Mouse (Mus musculus) neural tube, embryonic 14.5 days (tissue): ENCODE data around the gene Samd7. TPM values are rescaled to one million over a fixed set of nuclear protein-coding genes. Genes with fewer than 3 reads are reported as not detected.

ENCODE experiments used
- ATAC-seq: fragments of 200-750 bp; cut with Nextera tagmentation; 2 replicates; pipeline ENCODE4 v1.8.0; 2017; ENCODE audit warnings: low read depth, mild to moderate bottlenecking, moderate TSS enrichment, moderate library complexity
- H3K27ac ChIP-seq: fragments of 300-500 bp; sonication (generic); 2 replicates; pipeline ENCODE4 v1.5.1; 2014; ENCODE audit warnings: low read depth, mild to moderate bottlenecking, control low read depth, low read length, moderate library complexity, mixed read lengths
- H3K27me3 ChIP-seq: fragments of 300-500 bp; sonication (generic); 2 replicates; pipeline ENCODE4 v1.6.1; 2014; ENCODE audit warnings: low read length; ENCODE audit not compliant: control insufficient read depth, insufficient read depth
- H3K36me3 ChIP-seq: fragments of 300-500 bp; sonication (generic); 2 replicates; pipeline ENCODE4 v1.6.1; 2014; ENCODE audit warnings: low read length, mixed read lengths; ENCODE audit not compliant: control insufficient read depth, insufficient read depth
- H3K4me1 ChIP-seq: fragments of 300-500 bp; sonication (generic); 2 replicates; pipeline ENCODE4 v1.6.1; 2014; ENCODE audit warnings: low read length; ENCODE audit not compliant: control insufficient read depth, insufficient read depth
- H3K4me2 ChIP-seq: fragments of 300-500 bp; sonication (generic); 2 replicates; pipeline ENCODE4 v1.6.1; 2014; ENCODE audit warnings: mild to moderate bottlenecking, low read depth, low read length, control low read depth
- H3K4me3 ChIP-seq: fragments of 300-500 bp; sonication (generic); 2 replicates; pipeline ENCODE4 v1.5.1; 2014; ENCODE audit warnings: low read depth, low read length, control low read depth, mixed read lengths
- H3K9ac ChIP-seq: fragments of 300-500 bp; sonication (generic); replicated peaks from 2 replicates; pipeline ENCODE4 v1.6.1; 2014; ENCODE audit warnings: low read depth, mild to moderate bottlenecking, control low read depth, low read length, mixed read lengths
- H3K9me3 ChIP-seq: fragments of 300-500 bp; sonication (generic); 2 replicates; pipeline ENCODE4 v1.6.1; 2016; ENCODE audit warnings: low read length; ENCODE audit not compliant: control insufficient read depth
- WGBS: fragments of 180-500 bp; shearing (Covaris S2); extraction: QIAGEN DNeasy Blood & Tissue Kit; methylation state at CpG from one replicate; pipeline ENCODE4 v1.1.7; 2014; 5-methylcytosine and 5-hydroxymethylcytosine counted together
- polyA plus RNA-seq: library from polyadenylated mRNA; unstranded; fragments of >200 nt; fragmentation: Nextera tagmentation; extraction: Ambion mirVana; gene quantifications from 2 replicates; pipeline ENCODE4 v1.2.1, GENCODE M21; 2014

The Samd7 gene
- polyA plus RNA-seq, 1 experiment from 2014 or later: not detected

DNA sequence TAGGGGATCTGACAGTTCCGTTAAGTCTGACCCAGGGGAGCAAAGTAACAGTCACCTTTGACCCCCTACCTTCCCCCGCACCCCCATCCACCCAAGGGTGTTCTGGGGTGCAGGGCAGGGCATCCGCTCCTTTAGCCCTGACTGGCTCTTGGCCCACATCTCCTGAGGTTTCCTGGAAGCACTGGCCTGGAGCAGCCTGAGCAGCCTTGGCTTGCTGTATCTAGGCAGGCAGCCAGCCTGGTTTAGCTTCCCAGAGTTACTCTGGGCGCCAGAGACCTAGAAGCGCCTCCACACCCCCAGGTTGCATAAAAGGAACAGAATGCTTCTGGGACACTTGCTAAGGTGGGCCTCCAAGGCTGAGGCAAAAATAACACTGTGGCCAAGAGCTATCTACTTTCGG is 4.8 kb upstream of the Samd7 start:
- H3K4me2 ChIP-seq: no peak overlapping the region
- H3K4me3 ChIP-seq: no peak overlapping the region
- H3K4me1 ChIP-seq: peaks cover 5% of the 10 kb centered on the region; the same call in 1 of the 2 replicates
- H3K36me3 ChIP-seq: no peaks in the 10 kb centered on the region
- no peak overlapping the region for H3K9ac ChIP-seq
- H3K27ac ChIP-seq: no peak overlapping the region
- no peaks in the 10 kb centered on the region for H3K27me3 ChIP-seq
- WGBS: 86% methylated on average over 6 of the region's 6 CpGs
- H3K9me3 ChIP-seq: no peaks in the 10 kb centered on the region
- ATAC-seq: no peak

- ATAC-seq: no peak
- no peak overlapping the region for H3K4me2 ChIP-seq
- no peak overlapping the region for H3K9ac ChIP-seq
- no peaks in the 10 kb centered on the region for H3K9me3 ChIP-seq
- no peak overlapping the region for H3K27ac ChIP-seq
- H3K36me3 ChIP-seq: no peaks in the 10 kb centered on the region
- WGBS: 89% methylated on average over 7 of the region's 7 CpGs
- no peak overlapping the region for H3K4me3 ChIP-seq
- no peaks in the 10 kb centered on the region for H3K27me3 ChIP-seq
- no peaks in the 10 kb centered on the region for H3K4me1 ChIP-seq
Measured at GRCm38 (mm10) chr3:30742891-30743290, 3.2 kb upstream of the Samd7 start.

DNA sequence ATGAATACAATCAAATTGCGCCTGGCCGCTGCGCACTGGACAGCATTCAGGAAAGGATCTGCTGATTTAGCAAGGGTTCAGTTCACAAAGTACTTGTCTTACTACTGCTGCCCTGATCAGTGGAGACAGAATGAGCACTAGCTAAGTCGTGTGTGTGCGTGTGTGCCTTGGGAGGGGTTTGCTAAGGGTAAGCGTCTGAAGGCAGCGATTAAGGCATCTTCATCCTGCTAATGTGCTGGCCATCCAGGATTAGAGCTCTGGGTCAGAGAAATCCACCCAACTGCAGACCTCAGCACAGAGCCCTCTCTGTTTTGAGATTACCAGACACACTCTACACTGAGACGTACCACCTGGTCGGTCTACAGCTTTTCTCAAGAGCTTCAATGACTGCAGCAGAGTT is 2.2 kb downstream of the Samd7 start:
- ATAC-seq: no peak

DNA sequence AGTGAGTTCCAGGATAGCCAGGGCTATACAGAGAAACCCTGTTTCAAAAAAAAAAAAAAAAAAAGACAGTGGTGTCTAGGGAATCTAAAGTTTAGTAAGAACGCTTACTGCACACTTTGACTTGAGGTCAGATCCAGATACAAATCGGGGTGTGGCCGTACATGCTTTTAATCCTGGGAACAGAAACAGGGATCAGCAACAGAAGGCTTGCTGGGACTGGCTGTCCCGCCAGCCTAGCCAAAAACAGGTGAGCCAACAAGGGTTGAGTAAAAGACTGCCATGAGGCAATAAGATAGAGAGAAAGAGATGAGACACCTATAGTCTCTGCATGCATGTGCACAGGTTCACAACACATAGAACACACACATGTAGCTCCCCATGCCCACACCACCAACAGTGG is 8.6 kb downstream of the Samd7 start:
- Histone ChIP-seq H3K4me2 (no peak overlapping the region), H3K27me3 (no peaks in the 10 kb centered on the region), H3K9ac (no peak overlapping the region), H3K27ac (no peak overlapping the region), H3K4me3 (no peak overlapping the region), H3K9me3 (no peaks in the 10 kb centered on the region), H3K36me3 (no peaks in the 10 kb centered on the region), H3K4me1 (no peaks in the 10 kb centered on the region)
- no peak for ATAC-seq
- WGBS: 90% methylated on average over 4 of the region's 4 CpGs

More for the DNA sequence above, 2.2 kb downstream of the Samd7 start:
- Histone ChIP-seq H3K27ac (no peak overlapping the region), H3K36me3 (no peaks in the 10 kb centered on the region), H3K4me3 (no peak overlapping the region), H3K9me3 (no peaks in the 10 kb centered on the region), H3K9ac (no peak overlapping the region), H3K27me3 (no peaks in the 10 kb centered on the region), H3K4me1 (no peaks in the 10 kb centered on the region), H3K4me2 (no peak overlapping the region)
- 91% methylated on average over 9 of the region's 9 CpGs for WGBS

- no peaks in the 10 kb centered on the region for H3K27me3 ChIP-seq
- no peaks in the 10 kb centered on the region for H3K36me3 ChIP-seq
- no peak overlapping the region for H3K9ac ChIP-seq
- no peak overlapping the region for H3K4me2 ChIP-seq
- no peak for ATAC-seq
- H3K4me3 ChIP-seq: no peak overlapping the region
- WGBS: 94% methylated on average over 4 of the region's 4 CpGs
- H3K9me3 ChIP-seq: no peaks in the 10 kb centered on the region
- no peak overlapping the region for H3K27ac ChIP-seq
- no peaks in the 10 kb centered on the region for H3K4me1 ChIP-seq
Measured at GRCm38 (mm10) chr3:30764877-30765276, 18.8 kb downstream of the Samd7 start.

- no peak overlapping the region for H3K4me3 ChIP-seq
Measured at GRCm38 (mm10) chr3:30765311-30766027, 19.4 kb downstream of the Samd7 start.

DNA sequence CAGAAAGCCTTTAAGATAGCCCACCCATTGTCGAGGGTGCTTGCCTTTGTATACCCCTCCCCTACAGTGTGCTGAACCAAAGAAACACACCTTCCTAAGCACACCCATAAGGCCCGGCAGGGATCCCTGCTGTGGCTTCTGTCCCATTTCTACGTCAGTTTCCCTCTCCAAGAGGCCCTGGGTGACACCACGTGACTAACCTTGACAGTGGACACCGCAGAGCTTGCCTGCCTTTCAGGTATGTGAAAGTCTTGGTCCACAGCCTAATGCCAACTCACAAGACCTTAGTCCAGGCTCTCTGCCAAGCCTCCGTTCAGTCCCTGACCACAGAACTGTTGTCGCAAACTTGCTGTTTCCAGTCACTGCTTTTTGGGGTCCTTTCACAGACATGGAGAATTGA is 20.1 kb downstream of the Samd7 start:
- Histone ChIP-seq H3K27ac (no peak overlapping the region), H3K9me3 (no peaks in the 10 kb centered on the region), H3K9ac (no peak overlapping the region), H3K27me3 (no peaks in the 10 kb centered on the region), H3K4me1 (no peaks in the 10 kb centered on the region), H3K4me2 (no peak overlapping the region), H3K4me3 (no peak overlapping the region), H3K36me3 (no peaks in the 10 kb centered on the region)
- WGBS: 87% methylated on average over 7 of the region's 7 CpGs
- ATAC-seq: no peak

More at GRCm38 (mm10) chr3:30765311-30766027, 19.4 kb downstream of the Samd7 start:
- Histone ChIP-seq H3K4me1 (no peaks in the 10 kb centered on the region), H3K9me3 (no peaks in the 10 kb centered on the region), H3K9ac (no peak overlapping the region), H3K27ac (no peak overlapping the region), H3K36me3 (no peaks in the 10 kb centered on the region), H3K27me3 (no peaks in the 10 kb centered on the region), H3K4me2 (no peak overlapping the region)
- no peak for ATAC-seq
- 86% methylated on average over 10 of the region's 10 CpGs for WGBS

GRCm38 (mm10) chr3:30767271-30767670 is 21.2 kb downstream of the Samd7 start:
- no peak for ATAC-seq
- no peaks in the 10 kb centered on the region for H3K9me3 ChIP-seq
- WGBS: 89% methylated on average over 6 of the region's 6 CpGs

GRCm38 (mm10) chr3:30769755-30770515 is 23.8 kb downstream of the Samd7 start:
- H3K9ac ChIP-seq: no peak overlapping the region
- no peak for ATAC-seq
- 71% methylated on average over 10 of the region's 10 CpGs for WGBS

More at GRCm38 (mm10) chr3:30767271-30767670, 21.2 kb downstream of the Samd7 start:
- Histone ChIP-seq H3K9ac (no peak overlapping the region), H3K27me3 (no peaks in the 10 kb centered on the region), H3K4me1 (no peaks in the 10 kb centered on the region), H3K4me3 (no peak overlapping the region), H3K36me3 (no peaks in the 10 kb centered on the region), H3K27ac (no peak overlapping the region), H3K4me2 (no peak overlapping the region)

More at GRCm38 (mm10) chr3:30769755-30770515, 23.8 kb downstream of the Samd7 start:
- Histone ChIP-seq H3K4me3 (no peak overlapping the region), H3K27me3 (no peaks in the 10 kb centered on the region), H3K9me3 (no peaks in the 10 kb centered on the region), H3K4me1 (no peaks in the 10 kb centered on the region), H3K27ac (no peak overlapping the region), H3K4me2 (no peak overlapping the region), H3K36me3 (no peaks in the 10 kb centered on the region)
